Mouse (Mus musculus) brain, adult 2 months (tissue): ENCODE measurements around the gene Eif5a.
A peak's percentile ranks its signal among the peaks of the same experiment; 100 is the strongest.

ENCODE experiments used
- DNase-seq: peaks from one replicate; pipeline ENCODE4 v3.0.0; 2011; ENCODE audit warnings: low read depth, low spot score

Eif5a gene

DNA sequence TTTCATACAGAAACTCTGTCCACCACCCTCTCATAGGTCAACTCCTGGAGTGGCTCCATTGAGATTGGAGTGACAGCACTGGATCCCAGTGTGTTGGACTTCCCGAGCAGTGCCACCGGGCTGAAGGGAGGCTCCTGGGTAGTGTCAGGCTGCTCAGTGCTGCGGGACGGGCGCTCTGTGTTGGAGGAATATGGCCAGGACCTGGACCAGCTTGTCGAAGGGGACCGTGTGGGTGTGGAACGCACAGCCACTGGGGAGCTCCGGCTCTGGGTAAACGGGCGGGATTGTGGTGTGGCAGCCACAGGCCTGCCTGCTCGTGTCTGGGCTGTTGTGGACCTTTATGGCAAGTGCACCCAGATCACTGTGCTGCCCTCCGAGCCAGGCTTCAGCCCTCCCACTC, 18.8 kb downstream of the Eif5a start:
- DNase-seq = no peak

DNA sequence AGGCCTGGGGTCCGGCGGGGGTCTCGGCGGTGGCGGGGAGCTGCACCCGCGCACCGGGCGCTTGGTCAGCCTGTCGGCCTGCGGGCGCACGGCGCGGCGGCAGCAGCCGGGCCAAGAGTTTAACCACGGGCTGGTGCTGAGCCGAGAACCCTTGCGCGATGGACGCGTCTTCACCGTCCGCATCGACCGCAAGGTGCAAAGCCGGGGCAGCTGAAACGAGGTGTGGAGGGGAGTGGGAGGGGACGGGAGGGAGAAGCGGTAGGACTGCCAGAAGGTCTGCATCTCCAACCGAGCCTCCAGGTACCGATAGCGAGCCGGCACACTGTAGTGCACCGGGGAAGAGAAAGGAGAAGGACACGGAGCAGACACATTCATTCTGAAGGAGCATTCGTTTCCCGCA, 19.8 kb downstream of the Eif5a start:
- peak; percentile 31 for DNase-seq

DNA sequence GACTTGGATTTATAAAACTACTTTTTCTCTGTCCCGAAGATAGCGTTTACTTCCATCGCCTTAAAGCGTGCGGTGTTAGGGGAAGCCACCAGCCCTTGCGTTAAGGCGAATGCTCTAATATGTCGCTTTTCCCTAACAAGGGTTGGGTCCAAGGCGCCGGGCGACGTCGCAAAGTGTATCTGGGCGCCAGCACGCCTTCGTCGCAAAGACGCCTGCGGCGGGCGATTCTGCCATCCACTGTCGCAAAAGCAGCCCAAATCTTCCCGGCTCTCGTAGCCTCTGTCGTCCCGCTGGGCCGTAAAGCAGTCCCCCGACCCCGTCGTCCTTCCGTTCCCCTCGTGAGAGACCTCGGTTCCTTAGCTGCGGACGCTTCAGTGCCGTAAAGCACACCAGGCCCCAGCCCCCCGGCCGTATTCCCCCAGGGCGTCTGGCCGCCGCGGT, 20.3 kb downstream of the Eif5a start:
- DNase-seq = peak; percentile 100

DNA sequence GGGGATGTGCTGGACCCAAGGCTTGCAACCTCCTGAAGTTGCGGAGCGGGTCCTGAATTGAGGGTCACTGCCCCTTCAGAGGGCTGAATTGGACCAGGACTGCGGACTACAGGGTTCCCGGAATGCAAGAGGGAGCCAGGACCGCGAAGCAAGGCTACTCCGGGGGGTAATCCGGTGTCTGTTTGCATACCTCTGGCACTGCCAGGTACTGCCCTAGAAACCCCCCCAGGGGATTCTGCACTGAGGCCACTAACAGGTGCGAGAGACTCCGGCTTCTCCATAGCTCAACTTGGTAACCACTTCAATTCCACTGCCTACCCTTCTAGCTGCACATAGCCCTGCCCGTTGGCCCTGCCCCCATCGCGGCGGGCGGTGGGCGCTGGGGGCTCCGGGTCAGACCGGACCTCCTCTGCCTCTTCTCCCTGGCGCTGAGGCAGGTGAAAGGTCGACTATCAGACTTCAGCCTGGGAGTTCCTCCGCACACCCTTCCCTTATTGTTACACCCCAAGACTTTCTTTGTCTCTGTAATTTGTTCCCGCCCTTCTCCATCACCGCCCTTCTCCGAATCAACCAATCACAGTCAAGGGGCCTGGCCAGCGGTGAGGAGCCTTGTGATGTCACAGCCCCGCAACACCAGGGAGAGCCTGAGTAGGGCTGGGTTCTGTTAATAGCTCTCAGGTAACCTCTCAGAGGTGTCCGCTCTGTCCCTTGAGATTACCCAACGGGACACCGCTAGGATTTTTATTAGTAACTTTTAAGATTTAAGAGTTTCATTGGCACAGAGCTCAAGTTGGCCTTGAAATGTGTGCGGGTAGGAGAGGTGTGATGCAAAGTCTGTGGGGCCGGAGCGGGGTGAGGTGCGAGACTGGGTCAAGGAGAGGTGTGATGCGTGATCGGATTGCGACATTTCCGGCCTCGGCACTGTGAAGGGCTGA, 21.0 kb downstream of the Eif5a start, which contains the start of the genes 2810408A11Rik and Neurl4:
TSS of gene 2810408A11Rik (minus strand) at position 517 of the 935 bp plus-strand sequence.
TSS of gene Neurl4 (plus strand) at position 602 of the 935 bp plus-strand sequence.
- peak; percentile 98 for DNase-seq

DNA sequence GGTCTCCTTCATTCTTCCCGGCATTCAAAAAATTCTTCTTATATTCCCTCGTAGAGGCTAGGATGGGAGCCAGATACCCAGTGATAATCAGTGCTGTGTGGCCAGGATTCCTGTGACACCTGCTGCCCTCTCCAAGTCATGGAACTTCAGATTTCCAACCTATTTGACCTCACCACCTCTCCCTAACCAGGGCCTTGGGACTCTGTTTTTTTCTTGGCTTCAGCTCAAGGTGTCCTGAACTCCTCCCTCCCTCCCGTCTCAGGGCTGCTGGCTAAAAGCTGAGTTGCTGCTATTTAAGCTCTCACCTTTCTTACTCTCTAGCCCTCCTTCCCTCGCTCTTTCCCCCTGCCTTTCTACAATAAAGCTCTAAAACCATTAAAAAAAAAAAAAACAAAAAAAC, 21.9 kb downstream of the Eif5a start:
- DNase-seq = no peak

DNA sequence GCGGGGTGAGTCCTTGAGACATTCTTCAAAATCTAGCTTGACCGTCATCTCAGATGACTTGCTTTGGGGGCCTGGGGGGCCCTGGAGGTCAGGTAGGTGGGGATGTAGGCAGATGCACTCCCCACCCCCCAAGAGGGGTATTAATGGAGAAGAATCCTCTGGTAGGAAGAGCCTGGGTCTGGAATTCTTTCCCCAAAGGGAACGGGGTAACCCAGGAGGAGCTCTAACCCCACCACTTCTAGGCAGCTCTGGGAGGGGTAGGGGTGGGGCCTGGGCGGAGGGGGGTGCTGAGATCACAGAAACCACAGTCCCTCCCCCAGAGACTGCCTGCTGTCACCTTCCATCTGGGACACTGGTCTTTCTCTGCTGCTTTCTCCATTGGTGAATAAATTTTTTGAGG, 26.5 kb downstream of the Eif5a start, which contains the start of gene Acap1:
TSS of gene Acap1 (minus strand) at position 249 of the 400 bp plus-strand sequence.
- no peak for DNase-seq

DNA sequence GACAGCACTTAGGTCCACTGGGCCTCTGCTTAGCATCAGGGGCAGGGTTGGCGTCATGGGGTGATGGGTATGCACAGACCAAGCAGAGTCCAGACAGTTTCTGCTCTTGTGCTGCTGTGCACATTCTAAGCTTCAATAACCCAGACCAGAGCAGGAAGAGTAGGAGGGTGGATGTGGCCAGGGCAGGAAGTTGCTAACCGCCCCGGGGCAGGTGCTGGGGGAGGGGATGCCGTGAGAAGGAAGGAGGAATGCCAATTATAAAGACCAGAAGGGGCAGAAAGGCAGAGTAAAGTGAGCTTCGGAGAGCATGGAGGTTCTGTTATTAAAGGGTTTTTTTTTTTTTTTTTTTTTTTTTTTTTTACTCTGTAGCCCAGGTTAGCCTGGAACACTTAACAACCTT, 27.1 kb downstream of the Eif5a start:
- no peak for DNase-seq

DNA sequence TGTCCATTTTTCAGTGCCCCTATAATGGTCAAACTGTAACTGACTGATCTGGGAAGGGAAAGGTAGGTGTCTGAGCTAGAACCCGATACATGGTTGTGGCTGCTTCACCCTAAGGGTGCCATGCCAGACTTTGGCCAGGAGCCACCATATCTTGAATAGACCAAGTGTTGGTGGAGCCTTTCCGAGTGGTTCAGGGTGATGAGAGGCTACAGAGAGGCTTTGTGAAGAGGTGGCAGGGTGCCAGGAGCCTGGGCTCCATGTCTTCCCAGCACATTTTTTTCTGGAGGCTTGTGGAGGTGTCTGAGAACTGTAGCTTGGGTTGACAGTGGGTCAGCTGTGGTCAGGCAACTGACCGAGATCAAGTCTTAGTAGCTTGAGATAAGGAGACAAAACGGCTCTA, 30.3 kb downstream of the Eif5a start:
- DNase-seq = peak; percentile 81

DNA sequence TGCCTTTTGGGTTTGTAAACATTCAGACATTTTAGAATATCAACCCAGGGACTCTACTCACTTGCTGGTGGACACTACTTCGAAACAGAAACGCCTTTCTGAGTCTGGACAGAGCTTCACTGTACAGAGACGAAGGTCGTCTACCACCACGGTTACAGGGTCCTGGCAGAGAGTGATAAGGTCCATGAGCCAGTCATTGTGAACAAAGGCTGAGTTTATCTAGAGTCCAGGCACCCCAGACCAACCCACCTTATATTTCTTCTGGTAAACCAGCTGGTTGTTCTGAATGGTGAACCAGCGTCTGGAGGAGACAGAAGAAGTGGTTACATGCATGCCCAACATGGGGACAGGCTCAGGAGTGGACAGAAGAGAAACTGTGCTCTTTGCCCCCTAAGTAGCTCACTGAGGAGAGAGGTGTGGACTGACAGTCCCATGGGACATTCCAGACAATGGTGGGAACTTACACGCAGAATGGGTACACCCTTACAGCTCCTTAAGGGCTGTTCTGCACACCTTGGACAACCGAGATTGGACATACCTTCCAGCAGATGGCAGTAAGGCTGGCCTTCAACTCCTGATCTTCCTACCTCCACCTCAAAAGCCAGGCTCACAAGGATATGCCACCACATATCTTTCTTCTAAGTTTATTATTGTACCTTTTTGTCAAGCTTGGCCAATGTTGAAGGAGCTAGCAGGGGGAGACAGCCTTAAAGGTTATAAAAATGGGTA, 34.7 kb downstream of the Eif5a start:
- no peak for DNase-seq

DNA sequence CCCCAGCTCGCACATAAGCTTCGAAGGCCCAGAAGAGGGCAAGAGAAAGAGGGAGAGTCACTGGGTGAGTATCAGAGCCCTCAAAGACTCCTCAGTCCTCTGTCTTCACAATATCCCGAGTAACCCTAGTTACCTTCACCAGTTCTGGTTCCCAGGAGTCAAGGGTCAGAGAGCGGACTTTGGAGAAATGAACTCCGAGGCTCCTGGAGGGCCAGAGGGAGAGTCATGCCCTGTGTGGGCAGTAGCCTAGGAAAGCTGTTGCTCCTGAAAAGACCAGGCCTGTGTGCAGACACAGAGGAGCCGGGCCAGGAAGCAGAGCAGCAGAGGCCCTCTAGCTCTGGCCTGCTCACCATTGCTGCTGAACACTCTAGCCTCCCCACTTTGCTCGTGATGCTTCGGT, 37.1 kb downstream of the Eif5a start:
- DNase-seq = no peak

DNA sequence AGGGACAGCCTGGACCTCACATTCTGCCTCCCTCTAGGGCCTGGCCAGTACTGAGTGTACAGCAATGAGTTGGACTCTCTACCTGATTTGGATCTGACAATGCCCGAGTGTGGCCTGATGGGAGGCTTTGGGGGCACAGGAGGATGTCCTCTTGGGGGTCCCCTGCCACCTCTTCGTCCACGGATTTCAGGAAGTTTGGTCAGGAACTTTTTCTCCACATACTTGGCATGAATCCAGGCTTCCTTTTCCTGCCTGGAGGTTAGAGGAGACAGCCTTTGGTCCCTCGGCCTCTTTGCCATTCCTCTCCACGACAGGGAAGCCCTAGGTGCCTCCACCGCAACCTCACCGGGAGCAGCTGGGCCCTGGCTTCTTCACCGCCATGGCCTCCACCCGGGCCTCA, 37.5 kb downstream of the Eif5a start:
- DNase-seq = no peak

DNA sequence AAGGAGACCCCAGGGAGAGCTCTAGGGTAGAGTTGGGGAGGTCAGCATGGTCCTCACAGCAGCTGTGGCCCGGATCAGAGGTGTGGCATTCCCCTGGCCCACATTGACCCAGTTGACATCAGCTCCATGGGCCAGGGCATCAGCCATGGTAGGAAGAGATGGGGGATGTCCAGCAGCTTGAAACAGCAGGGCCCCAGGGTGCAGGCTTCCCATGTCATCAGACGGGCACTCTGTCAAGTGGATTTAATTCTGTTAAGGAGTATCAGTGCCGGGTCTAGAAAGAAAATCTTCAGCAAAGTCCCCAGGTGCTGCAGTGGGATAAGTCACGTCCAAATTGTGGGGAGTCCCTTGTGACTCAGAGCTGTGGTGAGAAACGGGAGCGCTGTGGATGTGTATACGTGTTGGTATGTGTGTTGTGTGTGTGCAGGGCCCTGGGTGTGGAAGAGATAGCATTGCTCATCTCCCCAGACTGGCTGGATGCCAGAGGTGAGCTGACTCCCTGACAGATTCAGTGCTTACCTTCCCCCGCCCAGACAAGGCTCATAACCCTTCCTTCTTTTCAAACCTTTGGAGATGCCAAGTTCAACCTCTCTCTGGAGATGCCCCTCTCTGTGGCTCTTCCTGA, 38.1 kb downstream of the Eif5a start:
- DNase-seq = no peak

DNA sequence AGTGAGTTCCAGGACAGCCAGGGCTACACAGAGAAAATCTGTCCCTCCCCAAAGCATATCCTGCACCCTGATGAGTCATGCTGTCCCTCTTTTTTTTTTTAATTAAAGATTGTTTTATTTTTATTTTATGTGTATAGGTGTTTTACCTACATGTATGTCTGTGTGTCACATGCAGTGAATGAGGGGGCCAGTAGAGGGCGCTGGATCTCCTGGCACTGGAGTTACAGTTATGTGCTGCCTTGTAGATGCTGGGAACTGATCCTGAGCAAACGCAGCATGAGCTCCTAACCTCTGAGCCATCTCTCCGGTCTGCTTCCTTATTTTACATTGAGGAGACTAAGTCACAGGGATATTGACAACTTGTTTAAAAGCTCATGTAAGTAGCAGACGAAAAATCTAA, 38.7 kb downstream of the Eif5a start:
- peak; percentile 31 for DNase-seq

DNA sequence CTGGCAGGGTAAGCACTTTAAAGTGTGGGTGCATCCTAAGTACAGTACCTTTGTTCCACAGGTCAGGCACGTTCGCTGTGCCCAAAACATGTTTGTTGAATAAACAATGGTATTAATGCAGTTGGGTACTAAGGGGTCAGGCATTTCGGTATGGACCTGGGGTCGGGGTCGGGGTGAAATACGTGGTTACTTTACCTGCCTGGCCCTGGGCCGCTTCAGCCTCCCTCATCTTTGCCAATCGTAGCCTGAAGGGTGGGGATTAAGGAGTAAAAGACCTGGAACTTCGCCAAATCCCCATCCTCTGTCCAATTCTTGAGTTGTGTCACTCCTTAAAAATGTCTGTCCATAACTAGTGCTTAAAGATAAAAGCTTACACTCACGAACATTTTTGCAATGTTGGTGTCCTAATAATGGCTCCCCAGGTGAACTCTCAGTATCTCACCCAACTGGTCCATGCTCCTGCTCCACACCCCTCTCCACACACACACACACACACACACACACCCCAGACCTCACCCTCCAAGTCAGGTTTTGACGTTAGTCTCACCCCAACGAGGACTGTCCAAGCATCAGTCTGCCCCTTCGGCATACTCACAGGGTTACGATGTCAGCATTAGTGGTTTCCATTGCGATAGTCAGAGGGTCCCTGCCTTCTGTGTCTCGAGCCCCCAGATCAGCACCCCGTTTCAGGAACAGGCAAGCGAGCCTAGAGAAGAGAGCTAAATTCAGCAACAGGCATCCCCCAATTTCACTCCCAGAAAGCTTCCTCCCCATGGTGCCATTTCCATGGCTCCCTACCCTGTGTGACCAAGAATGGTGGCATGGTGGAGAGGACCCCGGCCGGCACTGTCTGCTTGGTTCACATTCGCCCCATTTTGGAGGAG, 39.7 kb downstream of the Eif5a start:
- no peak for DNase-seq

DNA sequence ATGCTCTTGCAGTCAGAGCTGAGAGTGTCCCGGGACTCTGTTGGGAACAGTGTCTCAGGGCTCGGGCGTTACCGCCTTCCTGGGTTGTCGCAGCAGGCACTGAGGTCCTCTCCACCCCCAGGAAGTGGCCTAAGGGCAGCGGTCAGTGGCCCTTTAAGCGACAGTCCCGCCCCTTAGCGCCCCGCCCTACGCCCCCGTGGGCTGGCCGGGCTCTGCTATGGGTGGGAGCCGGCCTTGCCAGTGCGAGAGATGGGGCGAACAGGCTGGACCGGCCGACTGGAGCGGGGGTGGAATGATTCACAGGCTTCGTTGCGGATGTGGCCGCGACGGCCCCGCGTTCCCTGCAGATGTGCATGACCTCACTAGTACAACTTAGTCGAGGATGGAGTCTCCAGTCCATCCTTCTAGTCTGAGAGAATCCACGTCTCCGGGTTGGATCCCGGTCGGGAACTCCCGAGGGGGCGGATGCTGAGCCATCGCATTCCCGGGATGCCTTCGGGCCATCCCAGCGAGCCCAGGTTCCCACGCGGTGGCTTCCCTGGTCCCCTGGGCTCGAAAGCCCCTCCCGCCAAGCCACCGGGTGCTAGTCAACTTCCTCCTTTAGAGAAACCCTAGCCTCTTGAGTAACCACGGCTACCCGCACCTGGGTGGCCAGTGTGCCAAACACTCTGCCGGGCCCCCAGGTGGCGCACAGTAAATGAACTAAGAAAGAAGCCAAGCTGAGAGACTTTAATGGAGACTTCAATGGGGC, 40.7 kb downstream of the Eif5a start, which contains the start of gene Kctd11:
TSS of gene Kctd11 (minus strand) at position 554 of the 751 bp plus-strand sequence.
- DNase-seq = peak; percentile 83

DNA sequence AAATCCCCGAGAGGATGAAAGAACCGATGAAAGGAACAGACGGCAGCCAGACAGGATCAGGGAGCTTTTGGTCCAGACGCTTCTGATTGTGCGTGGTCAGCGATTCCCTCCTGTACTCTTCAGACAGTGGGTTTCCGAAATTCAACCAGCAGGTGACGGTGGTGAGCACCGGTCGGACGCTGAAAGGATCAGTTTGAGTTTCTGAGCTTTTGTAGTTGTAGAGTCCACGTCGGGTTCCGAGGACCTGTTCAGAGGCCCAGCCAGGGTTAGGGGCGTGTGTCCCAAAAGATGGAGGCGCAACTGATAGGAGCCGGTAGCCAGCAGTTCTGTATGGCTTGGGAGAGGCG, 41.3 kb downstream of the Eif5a start:
- peak; percentile 67 for DNase-seq

DNA sequence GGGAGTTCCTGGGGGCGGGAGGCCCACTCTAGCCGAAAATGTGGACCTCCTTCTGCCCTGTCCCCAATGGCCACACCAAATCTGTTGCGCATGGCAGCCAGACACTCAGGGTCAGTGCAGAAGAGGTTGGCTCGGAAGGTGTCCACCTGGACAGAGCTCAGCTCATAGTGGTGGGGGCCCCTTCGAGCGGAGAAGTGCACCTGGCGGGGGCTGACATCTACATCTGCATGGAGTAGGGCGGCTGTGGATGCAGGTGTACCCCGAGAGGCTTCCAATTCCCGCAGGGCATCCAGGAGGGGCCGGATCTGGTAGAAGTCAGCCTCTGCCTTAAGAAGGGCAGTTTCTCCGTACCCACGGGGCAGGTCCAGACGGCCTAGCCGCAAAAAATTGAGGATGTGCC, 42.0 kb downstream of the Eif5a start:
- DNase-seq = no peak

DNA sequence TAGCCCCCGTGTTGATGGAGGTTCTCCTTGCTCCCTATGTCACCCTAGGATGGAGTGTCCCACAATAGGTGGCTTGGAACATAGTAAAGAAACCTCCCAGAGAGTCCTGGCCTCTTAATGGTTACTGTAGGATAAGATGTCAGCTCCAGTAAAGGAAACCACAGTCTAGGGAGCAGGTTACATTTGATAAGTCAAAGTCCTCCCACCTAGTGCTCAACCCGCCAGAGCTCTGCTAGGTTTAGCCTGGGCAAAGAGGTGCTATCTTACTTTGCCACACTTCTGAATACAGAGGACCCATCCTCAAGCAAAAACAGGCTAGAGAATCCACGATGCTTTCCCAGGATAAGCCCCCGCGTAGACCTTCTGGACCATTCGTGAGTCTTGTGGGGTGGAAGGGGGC, 42.8 kb downstream of the Eif5a start:
- no peak for DNase-seq

DNA sequence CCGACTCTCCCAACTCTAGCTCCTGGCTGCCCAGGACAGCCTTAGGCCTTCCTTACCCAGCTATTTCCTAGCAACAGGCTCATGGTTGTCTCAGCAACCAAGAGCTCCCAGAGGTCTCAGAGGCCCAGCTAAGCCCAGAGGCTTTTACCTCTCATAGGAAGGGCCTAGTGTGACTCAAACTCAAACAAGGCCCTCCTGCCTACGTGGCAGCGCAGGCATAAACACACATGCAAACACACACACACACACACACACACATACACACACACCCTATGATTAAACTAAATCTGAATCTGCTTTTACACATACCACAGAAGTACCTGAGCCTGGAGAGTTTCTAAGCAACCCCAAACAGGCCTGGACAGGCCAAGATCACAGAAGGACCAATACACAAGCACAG, 43.4 kb downstream of the Eif5a start:
- DNase-seq = peak; percentile 13

DNA sequence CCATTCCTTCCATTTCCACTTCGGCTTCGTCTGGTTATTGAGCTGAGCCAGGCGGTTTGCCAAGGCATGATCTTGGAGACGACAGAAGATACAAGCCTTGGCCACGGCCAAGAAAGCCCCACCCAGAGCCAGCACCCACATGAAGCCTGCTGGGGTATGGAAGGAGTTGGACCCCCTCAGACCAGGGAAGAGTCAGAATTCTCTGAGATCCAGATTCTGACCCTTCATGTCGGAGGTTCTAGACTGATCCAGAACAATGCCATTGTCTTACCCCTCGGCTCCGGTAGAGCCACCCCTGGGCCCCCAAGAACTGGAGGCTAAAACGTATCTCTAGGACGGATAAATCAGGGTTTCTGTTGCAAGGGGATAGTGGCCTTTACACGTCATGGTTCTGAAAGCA, 43.9 kb downstream of the Eif5a start, which contains the start of gene Tmem95:
TSS of gene Tmem95 (minus strand) at position 141 of the 400 bp plus-strand sequence.
- no peak for DNase-seq
